In the genomic region with DNA sequence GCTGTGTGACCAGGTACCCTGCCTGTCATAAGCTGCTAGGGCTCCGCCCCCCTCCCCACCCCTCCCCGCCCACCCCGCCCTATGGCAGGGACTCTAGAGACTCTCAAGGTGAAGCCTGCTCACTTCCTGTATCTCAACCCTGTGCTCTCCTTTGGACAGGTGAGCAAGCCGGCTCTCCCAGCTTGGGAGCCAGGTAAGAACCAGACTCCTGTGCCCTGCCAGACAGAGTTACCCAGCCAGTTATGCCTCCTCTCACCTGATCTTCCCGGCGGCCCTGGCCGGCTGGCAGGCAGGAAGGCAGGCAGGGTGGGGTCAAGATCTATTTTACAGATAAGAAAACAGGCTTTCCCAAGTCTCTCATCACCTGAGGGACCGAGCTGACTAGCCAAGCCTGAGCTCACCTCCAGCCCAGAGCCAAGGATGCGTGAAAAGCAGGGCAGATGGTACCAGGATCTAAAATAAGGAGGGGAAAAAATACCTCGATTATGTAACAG, we compare ENCODE assay signal across 8 mouse cellular contexts. TPM values are rescaled to one million over a fixed set of nuclear protein-coding genes. Genes with fewer than 3 reads are reported as not detected.
DNase-seq lines count a peak whose midpoint lies in the region; ATAC-seq and TF ChIP-seq lines count a peak whose summit lies in the region.

No protein-coding gene starts in this region.

- no peaks in the 10 kb centered on the region for H3K27me3 ChIP-seq in midbrain, embryonic 15.5 days (replicated peaks)
- H3K27me3 ChIP-seq in midbrain, postnatal 0 days (ENCODE audit: insufficient read depth, low read length) = no peaks in the 10 kb centered on the region
- H3K27me3 ChIP-seq in embryonic facial prominence, embryonic 14.5 days (replicated peaks; ENCODE audit: control insufficient read depth, insufficient read depth, low read length) = no peaks in the 10 kb centered on the region
- H3K27me3 ChIP-seq in limb, embryonic 11.5 days (ENCODE audit: control insufficient read depth, insufficient read depth, low read length) = no peaks in the 10 kb centered on the region
- no peaks in the 10 kb centered on the region for H3K27me3 ChIP-seq in stomach, embryonic 16.5 days (ENCODE audit: control insufficient read depth, insufficient read depth, low read length)
- H3K27me3 ChIP-seq in forebrain, embryonic 15.5 days = no peaks in the 10 kb centered on the region

- WGBS in midbrain, embryonic 15.5 days = 34% methylated on average over 10 of the region's 10 CpGs
- 39% methylated on average over 10 of the region's 10 CpGs for WGBS in midbrain, postnatal 0 days
- WGBS in embryonic facial prominence, embryonic 14.5 days = 27% methylated on average over 10 of the region's 10 CpGs
- WGBS in limb, embryonic 11.5 days = 23% methylated on average over 10 of the region's 10 CpGs
- WGBS in stomach, embryonic 16.5 days = 31% methylated on average over 10 of the region's 10 CpGs
- WGBS in forebrain, embryonic 15.5 days = 41% methylated on average over 10 of the region's 10 CpGs

- no peak overlapping the region for H3K9ac ChIP-seq in midbrain, embryonic 15.5 days
- H3K9ac ChIP-seq in midbrain, postnatal 0 days (replicated peaks; ENCODE audit: low read length, poor library complexity, severe bottlenecking) = no peak overlapping the region
- no peak overlapping the region for H3K9ac ChIP-seq in embryonic facial prominence, embryonic 14.5 days (ENCODE audit: low read depth, low read length)
- no peak overlapping the region for H3K9ac ChIP-seq in limb, embryonic 11.5 days (ENCODE audit: low read length)
- H3K9ac ChIP-seq in stomach, embryonic 16.5 days (ENCODE audit: low read length) = no peak overlapping the region
- H3K9ac ChIP-seq in forebrain, embryonic 15.5 days (replicated peaks) = no peak overlapping the region

- 0 out of 2 replicates have a peak, but pooled peaks have one; percentile 17 for ATAC-seq in midbrain, embryonic 15.5 days (replicated peaks)
- no peak for ATAC-seq in midbrain, postnatal 0 days (ENCODE audit: low FRiP score)
- ATAC-seq in embryonic facial prominence, embryonic 14.5 days (ENCODE audit: low read depth) = peak; percentile 79
- ATAC-seq in limb, embryonic 11.5 days (ENCODE audit: insufficient number of reproducible peaks, low FRiP score, low TSS enrichment, low read depth) = no peak
- peak; percentile 80 for ATAC-seq in stomach, embryonic 16.5 days (ENCODE audit: insufficient read depth, low FRiP score)
- no peak for ATAC-seq in inflammation-experienced regulatory T-cells, adult 6 months
- no peak; the same call in 1 of the 2 replicates for ATAC-seq in forebrain, embryonic 15.5 days (replicated peaks)

- H3K9me3 ChIP-seq in midbrain, embryonic 15.5 days = no peaks in the 10 kb centered on the region
- no peaks in the 10 kb centered on the region for H3K9me3 ChIP-seq in midbrain, postnatal 0 days (ENCODE audit: low read length)
- no peaks in the 10 kb centered on the region for H3K9me3 ChIP-seq in embryonic facial prominence, embryonic 14.5 days (ENCODE audit: control insufficient read depth, low read length)
- no peaks in the 10 kb centered on the region for H3K9me3 ChIP-seq in limb, embryonic 11.5 days (ENCODE audit: control insufficient read depth, low read length)
- no peaks in the 10 kb centered on the region for H3K9me3 ChIP-seq in stomach, embryonic 16.5 days (replicated peaks; ENCODE audit: control insufficient read depth, low read length)
- no peaks in the 10 kb centered on the region for H3K9me3 ChIP-seq in forebrain, embryonic 15.5 days

- H3K27ac ChIP-seq in midbrain, embryonic 15.5 days = no peak overlapping the region
- H3K27ac ChIP-seq in midbrain, postnatal 0 days (ENCODE audit: low read depth, low read length) = no peak overlapping the region
- no peak overlapping the region for H3K27ac ChIP-seq in embryonic facial prominence, embryonic 14.5 days (replicated peaks; ENCODE audit: low read depth, low read length)
- H3K27ac ChIP-seq in limb, embryonic 11.5 days (replicated peaks; ENCODE audit: low read depth, low read length) = no peak overlapping the region
- H3K27ac ChIP-seq in stomach, embryonic 16.5 days (ENCODE audit: low read length) = peak overlapping the region; percentile 60
- H3K27ac ChIP-seq in forebrain, embryonic 15.5 days (replicated peaks) = no peak overlapping the region

- DNase-seq in midbrain, postnatal 0 days (ENCODE audit: low spot score) = no peak
- peak; percentile 72 for DNase-seq in embryonic facial prominence, embryonic 14.5 days (ENCODE audit: low spot score)
- peak; percentile 27 for DNase-seq in limb, embryonic 11.5 days (ENCODE audit: low spot score)
- no peak for DNase-seq in layer of hippocampus, adult 18-20 months (ENCODE audit: low spot score in 2 of 2)

- H3K36me3 ChIP-seq in midbrain, embryonic 15.5 days (replicated peaks) = peaks cover 3% of the 10 kb centered on the region; the same call in 1 of the 2 replicates
- H3K36me3 ChIP-seq in midbrain, postnatal 0 days (ENCODE audit: insufficient read depth, low read length) = peaks cover 22% of the 10 kb centered on the region
- 0 out of 2 replicates have a peak, but pooled peaks cover 3% of the 10 kb centered on the region for H3K36me3 ChIP-seq in embryonic facial prominence, embryonic 14.5 days (ENCODE audit: control insufficient read depth, insufficient read depth, low read length)
- no peaks in the 10 kb centered on the region for H3K36me3 ChIP-seq in limb, embryonic 11.5 days (ENCODE audit: control insufficient read depth, insufficient read depth, low read length)
- H3K36me3 ChIP-seq in stomach, embryonic 16.5 days (ENCODE audit: control insufficient read depth, insufficient read depth, low read length) = no peaks in the 10 kb centered on the region
- H3K36me3 ChIP-seq in forebrain, embryonic 15.5 days = peaks cover 8% of the 10 kb centered on the region; the same call in 1 of the 2 replicates

- peaks cover 5% of the 10 kb centered on the region for H3K4me1 ChIP-seq in midbrain, embryonic 15.5 days
- H3K4me1 ChIP-seq in midbrain, postnatal 0 days (ENCODE audit: insufficient read depth, low read length) = no peaks in the 10 kb centered on the region
- no peaks in the 10 kb centered on the region for H3K4me1 ChIP-seq in embryonic facial prominence, embryonic 14.5 days (ENCODE audit: control insufficient read depth, insufficient read depth, low read length)
- H3K4me1 ChIP-seq in limb, embryonic 11.5 days (ENCODE audit: control insufficient read depth, insufficient read depth, low read length) = peaks cover 12% of the 10 kb centered on the region
- peaks cover 11% of the 10 kb centered on the region for H3K4me1 ChIP-seq in stomach, embryonic 16.5 days (ENCODE audit: control insufficient read depth, insufficient read depth, low read length)
- peaks cover 14% of the 10 kb centered on the region for H3K4me1 ChIP-seq in forebrain, embryonic 15.5 days

- TF ChIP-seq CTCF in midbrain, postnatal 0 days (IDR thresholded peaks at IDR 0.05) = no peak

- H3K4me2 ChIP-seq in midbrain, embryonic 15.5 days = no peak overlapping the region
- H3K4me2 ChIP-seq in midbrain, postnatal 0 days (ENCODE audit: low read depth, low read length, poor library complexity, severe bottlenecking) = no peak overlapping the region
- no peak overlapping the region for H3K4me2 ChIP-seq in embryonic facial prominence, embryonic 14.5 days (ENCODE audit: low read depth, low read length)
- H3K4me2 ChIP-seq in limb, embryonic 11.5 days (ENCODE audit: low read depth, severe bottlenecking) = no peak overlapping the region
- peak overlapping the region; percentile 11; the same call in 1 of the 2 replicates for H3K4me2 ChIP-seq in stomach, embryonic 16.5 days (ENCODE audit: low read depth, low read length)
- no peak overlapping the region for H3K4me2 ChIP-seq in forebrain, embryonic 15.5 days (replicated peaks)

- H3K4me3 ChIP-seq in midbrain, embryonic 15.5 days = no peak overlapping the region
- no peak overlapping the region for H3K4me3 ChIP-seq in midbrain, postnatal 0 days (ENCODE audit: low read depth, low read length)
- no peak overlapping the region for H3K4me3 ChIP-seq in embryonic facial prominence, embryonic 14.5 days (ENCODE audit: low read depth, low read length)
- H3K4me3 ChIP-seq in limb, embryonic 11.5 days (ENCODE audit: low read depth, low read length) = no peak overlapping the region
- H3K4me3 ChIP-seq in stomach, embryonic 16.5 days (replicated peaks; ENCODE audit: low read length) = no peak overlapping the region
- H3K4me3 ChIP-seq in forebrain, embryonic 15.5 days = no peak overlapping the region

RNA-seq across cellular contexts. Expression of a gene that starts 37.9 kb away (rescaled TPM):
- 105 and 113 TPM in 2 replicates for polyA plus RNA-seq in midbrain, embryonic 15.5 days (2015; fragmentation: Nextera tagmentation; extraction: Ambion mirVana)
- 76.8 and 88.1 TPM in 2 replicates for total RNA-seq in midbrain, postnatal 0 days (2014; rRNA removed)
- 113 and 122 TPM in 2 replicates for polyA plus RNA-seq in midbrain, postnatal 0 days (2015; fragmentation: Nextera tagmentation; extraction: Ambion mirVana)
- polyA plus RNA-seq in embryonic facial prominence, embryonic 14.5 days (2014; fragmentation: Nextera tagmentation; extraction: Ambion mirVana) = 29.8 and 30.4 TPM in 2 replicates
- 12.3 and 14.9 TPM in 2 replicates for polyA plus RNA-seq in limb, embryonic 11.5 days (2014; fragmentation: Nextera tagmentation; extraction: Ambion mirVana)
- polyA plus RNA-seq in stomach, embryonic 16.5 days (2015; fragmentation: Nextera tagmentation; extraction: Ambion mirVana) = 82.0 and 98.2 TPM in 2 replicates
- 10 to 100 TPM; 19.1 to 22.4 (median 20.8) TPM for polyA plus RNA-seq in inflammation-experienced regulatory T-cells, adult 6 months (2017; shearing (Covaris generic))
- 132 and 144 TPM in 2 replicates for polyA plus RNA-seq in forebrain, embryonic 15.5 days (2015; fragmentation: Nextera tagmentation; extraction: Ambion mirVana)
- 100 to 1,000 TPM in 1 of 2 experiments, 10 to 100 TPM in 1; 90.0 to 103 TPM for total RNA-seq in layer of hippocampus, adult 18-20 months (2021)

Comparison
In these comparisons a context has a peak if more than half of its experiments do, and no peak if none do; other contexts are left out.
1. ATAC-seq: peak in midbrain, embryonic 15.5 days (single experiment), embryonic facial prominence, embryonic 14.5 days (single experiment) and stomach, embryonic 16.5 days (single experiment); none in midbrain, postnatal 0 days (single experiment), limb, embryonic 11.5 days (single experiment), inflammation-experienced regulatory T-cells, adult 6 months (single experiment) and forebrain, embryonic 15.5 days (single experiment).
2. DNase-seq: peak in embryonic facial prominence, embryonic 14.5 days (single experiment) and limb, embryonic 11.5 days (single experiment); none in midbrain, postnatal 0 days (single experiment) and layer of hippocampus, adult 18-20 months (0 of 2).